Mouse (Mus musculus) hematopoietic stem cell, adult 5-6 weeks (primary cell): ENCODE measurements around the gene Il3ra. TPM values are rescaled to one million over a fixed set of nuclear protein-coding genes. Genes with fewer than 3 reads are reported as not detected.

Experiments used
- ATAC-seq, 2 experiments: fragments of 125-278 bp in 1 of 2; replicated peaks in 1 of 2; 2 replicates each; pipeline ENCODE4 v1.8.0; 2016 to 2017; ENCODE audit warnings: inconsistent platforms in 2 of 2, mild to moderate bottlenecking in 2 of 2, moderate number of reproducible peaks in 2 of 2, low read depth in 1 of 2, moderate TSS enrichment in 1 of 2; ENCODE audit not compliant: low FRiP score in 2 of 2, poor library complexity in 2 of 2, severe bottlenecking in 2 of 2, insufficient read depth in 1 of 2, low TSS enrichment in 1 of 2
- total RNA-seq: library from RNA; stranded (forward); fragments of 172-1452, 232-1000 nt; gene quantifications from 2 replicates; pipeline ENCODE4 v1.2.3, GENCODE M21; 2017

The Il3ra gene
- total RNA-seq, 1 experiment from 2014 or later: 15.4 TPM

DNA sequence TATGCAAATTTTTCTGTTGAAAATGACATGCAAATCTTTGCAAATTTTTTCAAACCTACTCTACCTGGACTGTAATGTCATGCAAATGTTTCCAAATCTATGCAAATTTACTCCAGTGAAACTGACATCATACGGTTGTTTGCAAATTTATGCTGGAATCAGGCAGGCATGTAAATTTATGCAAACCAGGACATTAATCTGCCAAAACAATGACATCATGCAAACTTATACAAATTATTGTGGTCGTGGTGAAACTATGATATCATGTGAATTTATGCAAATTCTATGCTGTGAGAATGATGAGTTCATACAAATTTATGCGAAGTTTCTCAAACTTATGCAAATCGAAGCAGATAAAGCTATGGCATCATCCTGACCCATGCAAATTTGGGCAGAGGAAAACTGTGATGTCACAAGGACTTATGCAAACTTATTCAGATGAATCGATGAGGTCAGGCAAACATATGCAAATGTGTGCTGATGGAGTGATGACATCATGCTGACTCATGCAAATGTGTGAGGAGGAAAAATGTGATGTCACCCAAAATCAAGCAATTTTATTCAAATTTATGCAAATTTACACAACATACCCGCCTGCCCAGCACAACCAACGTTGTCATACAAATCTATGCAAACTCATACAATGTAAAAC, 7.1 kb downstream of the Il3ra start:
- ATAC-seq: no peak

DNA sequence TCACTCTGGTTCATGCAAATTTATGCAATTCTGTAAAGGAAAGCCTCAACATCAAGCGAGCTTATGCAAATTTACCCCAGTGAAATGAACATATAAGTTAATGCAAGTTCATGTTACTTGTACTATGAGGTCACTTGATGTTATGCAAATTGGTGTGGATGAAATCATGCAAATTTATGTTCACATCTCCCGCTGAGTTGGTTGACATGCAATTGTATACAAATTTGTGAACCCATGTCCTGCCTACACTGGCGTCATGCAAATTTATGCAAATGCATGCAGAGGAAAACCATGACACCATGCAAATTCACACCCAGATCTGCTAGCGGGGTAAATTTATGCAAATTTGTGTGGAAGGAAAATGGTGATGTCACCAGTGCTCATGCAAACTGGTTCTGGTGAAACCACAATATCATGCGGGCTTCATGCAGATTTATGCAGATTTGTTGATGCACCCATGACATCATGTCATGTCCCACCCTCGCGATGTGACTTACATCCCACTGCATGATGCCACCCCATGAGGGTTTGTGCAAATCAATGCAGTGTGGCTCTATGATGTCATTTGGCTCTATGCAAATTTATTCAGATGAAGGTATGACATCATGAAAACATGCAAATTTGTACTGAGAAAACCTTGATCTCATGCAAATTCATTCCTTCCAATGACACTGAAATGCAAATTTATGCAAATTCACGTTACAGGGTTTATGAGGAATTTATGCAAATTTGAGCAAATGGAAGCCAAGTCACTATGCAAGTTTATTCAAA, 7.8 kb downstream of the Il3ra start:
- no peak for ATAC-seq

DNA sequence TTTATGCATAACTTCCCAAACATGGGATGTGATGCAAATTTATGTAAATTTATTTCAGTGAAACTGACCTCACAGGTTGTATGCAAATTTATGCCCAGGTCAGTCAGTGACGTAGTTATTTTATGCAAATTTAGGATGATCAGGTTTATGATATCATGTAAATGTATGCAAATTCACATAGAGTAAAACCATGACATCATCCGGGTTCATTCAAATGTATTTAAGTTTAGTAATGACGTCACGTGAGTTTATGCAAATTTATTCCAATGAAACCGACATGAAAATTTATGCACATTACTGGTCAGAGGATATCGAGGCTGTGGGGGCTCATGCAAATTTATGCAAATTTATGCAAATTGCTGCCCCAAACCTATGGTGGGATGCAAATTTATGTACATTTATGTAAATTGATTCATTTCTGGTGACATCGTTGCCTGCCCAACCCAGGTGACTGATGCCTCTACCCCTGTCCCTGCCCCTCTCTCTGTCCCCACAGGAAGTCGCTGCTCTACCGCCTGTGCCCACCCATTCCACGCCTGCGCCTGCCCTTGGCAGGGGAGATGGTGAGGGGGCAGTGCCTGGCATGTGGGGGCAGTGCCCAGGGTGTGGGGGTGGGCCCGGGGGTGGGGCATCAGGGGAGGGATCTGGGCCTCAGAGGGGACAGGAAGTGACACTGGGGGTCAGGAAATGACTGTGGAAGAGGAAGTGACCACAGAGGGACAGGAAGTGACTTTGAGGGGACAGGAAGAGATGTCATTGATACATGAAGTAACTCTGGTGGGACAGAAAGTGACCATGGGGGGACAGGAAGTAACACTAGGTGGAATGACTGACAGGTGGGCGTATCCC, 8.7 kb downstream of the Il3ra start:
- ATAC-seq: no peak

DNA sequence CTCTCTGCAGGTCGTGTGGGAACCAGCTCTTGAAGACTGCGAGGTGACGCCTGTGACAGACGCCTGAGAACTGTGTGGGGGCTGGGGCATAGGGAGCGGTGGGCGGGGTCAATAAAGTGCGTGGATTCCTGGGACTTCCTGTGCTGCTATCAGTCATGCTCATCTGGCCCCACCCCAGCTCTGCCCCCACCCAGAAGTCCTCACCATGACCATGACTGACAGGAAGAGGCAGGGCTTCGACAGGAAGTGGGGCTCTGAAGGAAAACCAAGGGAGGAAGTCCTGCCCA, 9.2 kb downstream of the Il3ra start:
- no peak for ATAC-seq

DNA sequence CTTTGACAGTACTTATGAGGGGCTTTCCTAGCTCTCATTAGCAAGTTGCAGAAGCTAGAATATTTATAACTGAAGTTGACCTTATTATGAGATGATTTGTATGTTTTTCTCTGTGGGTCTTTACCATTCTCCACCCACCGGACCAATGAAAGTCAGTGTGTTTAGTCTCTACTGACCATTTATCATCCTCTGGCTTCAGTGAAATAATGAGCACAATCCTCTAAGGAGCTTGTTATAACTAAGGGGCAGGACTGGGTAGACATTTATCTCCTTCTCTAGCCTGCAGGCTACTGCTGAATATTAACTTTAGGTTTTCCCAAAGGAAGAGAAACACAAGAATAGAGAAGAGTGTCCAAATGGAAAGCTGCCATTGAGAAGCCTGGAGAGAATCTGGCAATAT, 49.5 kb downstream of the Il3ra start:
- ATAC-seq: no peak

DNA sequence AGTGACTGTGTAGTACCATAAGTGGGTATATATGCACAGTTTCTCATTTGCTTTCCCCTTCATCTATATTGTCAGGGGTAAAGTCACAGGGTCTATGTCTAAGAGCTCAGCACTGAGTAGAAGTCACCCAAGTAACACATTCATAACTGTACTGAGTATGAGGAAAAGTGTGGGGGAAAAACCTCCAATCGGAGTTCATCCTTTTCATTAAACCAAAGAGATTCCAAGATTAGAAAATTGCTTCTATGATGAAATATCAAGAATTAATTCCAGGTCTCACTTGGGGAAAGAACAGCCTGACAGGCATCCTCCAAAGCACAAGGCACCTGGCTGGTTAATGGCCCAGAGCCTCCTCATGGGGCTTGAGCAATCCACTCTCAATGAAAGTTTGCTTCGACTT, 54.9 kb downstream of the Il3ra start, which contains the start of gene Olfr721-ps1:
TSS of gene Olfr721-ps1 (plus strand) at position 301 of the 400 bp plus-strand sequence.
- no peak for ATAC-seq

Other genes with a start within 250 kb of the Il3ra start
- gene Psmd6, start 225.3 kb upstream of the Il3ra start, total RNA-seq: 176 and 229 TPM in 2 replicates
- gene Olfr720, start 159.4 kb upstream of the Il3ra start, total RNA-seq: not detected in 2 replicates
- not detected in 2 replicates for gene Olfr31, start 23.4 kb upstream of the Il3ra start, total RNA-seq
- gene Olfr721-ps1, start 55.0 kb downstream of the Il3ra start, total RNA-seq: not detected in 2 replicates